Mouse (Mus musculus): ENCODE results near the gene 6820408C15Rik.

Gene 6820408C15Rik

DNA sequence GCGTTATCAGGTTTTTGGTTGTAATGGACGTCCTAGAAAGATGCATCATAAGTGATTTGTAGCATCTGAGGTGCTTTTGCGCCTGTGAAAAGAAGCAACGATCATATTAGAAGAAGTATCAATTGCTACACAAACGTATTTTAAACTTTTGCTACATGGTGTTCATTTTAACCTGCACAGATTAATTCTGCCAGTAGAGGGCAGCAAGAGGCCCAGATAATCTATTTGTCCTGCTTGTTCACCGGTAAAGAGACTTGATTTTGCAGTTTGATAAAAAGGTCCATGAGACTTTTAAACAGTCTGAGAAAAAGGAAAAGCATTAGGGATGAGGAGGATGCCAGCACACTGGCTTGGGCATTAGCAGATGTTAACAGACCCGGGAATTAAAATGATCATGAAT lies 55.6 kb downstream of the 6820408C15Rik start:
- 27% methylated on average over 7 of the region's 7 CpGs for WGBS

GRCm38 (mm10) chr2:152472434-152472833 lies 57.0 kb downstream of the 6820408C15Rik start:
- WGBS = 29% methylated on average over 3 of the region's 3 CpGs

DNA sequence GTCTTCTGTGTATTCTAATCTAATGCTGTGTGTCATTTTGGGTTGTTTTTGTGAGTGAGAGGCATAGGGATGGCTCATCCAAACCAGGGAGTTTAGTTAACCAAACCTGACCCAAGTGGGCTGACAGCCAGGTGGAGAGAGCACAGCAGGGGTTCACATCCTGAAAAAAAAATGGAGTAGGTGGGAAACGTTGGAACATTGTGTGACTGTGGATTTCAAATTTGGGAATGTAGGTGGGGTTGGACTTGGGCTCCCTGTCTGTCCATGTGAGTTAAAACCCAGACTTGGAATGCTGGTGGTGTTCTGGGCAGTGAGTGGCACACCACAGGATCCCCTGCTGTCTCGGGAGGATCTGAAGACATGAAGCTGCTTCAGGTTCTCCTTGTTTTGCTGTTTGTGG lies 61.4 kb downstream of the 6820408C15Rik start, which contains the start of gene Defb20:
Defb20 (plus strand) TSS at position 301 of the 400 bp plus-strand sequence.
- 48% methylated on average over 2 of the region's 2 CpGs for WGBS

DNA sequence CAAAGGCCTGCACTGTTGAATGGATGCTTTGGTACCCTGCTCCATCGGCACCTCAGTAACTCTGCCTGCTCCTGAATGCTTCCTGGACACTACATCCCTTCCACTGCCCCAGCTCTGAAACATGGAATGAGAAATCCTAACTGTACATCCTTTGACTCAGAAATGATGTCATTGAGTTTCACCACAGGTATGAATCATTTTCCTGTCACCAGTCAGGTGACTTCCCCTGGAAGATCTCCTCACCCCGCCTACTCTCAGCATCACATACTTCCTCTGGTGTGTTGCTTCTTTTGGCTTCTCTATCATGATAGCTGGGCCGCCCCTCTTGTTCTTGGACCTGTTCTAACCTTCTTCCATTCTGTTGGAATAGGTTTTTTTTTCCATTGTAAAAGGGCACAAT lies 65.5 kb downstream of the 6820408C15Rik start:
- WGBS = 82% methylated on average over 3 of the region's 3 CpGs

GRCm38 (mm10) chr2:152481726-152482125 lies 66.3 kb downstream of the 6820408C15Rik start:
- WGBS = 94% methylated on average over 7 of the region's 7 CpGs

DNA sequence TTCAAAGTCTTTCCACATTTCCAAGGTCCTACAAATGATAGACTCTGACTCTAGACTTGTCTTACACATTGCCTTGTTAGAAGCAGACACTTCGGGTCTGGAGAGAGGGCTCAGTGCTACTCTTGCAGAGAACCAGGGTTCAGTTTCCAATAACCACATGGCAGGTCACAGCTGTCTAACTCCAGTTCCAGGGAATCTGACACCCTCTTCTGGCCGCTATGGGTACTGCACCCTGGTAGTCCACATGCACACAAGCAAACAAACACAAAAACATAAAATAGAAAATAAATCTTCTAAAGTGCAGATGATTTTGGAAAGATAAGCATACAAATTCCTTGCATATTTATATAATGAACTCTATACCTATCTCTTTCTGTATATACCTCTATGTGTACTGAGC lies 71.6 kb downstream of the 6820408C15Rik start:
- 75% methylated on average over 2 of the region's 2 CpGs for WGBS

DNA sequence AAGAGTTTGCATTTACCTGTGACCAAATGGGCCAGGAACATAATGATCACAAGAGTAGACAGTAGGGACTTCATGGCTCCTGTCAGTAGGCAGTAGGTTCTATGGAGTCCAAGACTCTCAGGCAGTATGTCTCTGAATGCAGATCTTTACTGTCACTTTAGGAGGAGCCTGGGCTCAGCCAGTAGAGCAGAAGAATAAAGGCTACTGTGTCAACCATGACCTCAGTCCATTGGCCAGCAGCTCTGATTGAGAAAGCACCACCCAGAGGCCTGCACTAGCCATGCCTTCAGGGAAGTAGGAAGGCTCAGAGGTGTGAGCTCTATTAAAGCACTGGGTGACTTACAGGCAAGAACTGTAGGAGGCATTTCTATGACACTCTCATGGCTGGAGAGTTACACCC lies 74.7 kb downstream of the 6820408C15Rik start, which contains the start of gene Defb22:
Defb22 (minus strand) TSS at position 101 of the 400 bp plus-strand sequence.

DNA sequence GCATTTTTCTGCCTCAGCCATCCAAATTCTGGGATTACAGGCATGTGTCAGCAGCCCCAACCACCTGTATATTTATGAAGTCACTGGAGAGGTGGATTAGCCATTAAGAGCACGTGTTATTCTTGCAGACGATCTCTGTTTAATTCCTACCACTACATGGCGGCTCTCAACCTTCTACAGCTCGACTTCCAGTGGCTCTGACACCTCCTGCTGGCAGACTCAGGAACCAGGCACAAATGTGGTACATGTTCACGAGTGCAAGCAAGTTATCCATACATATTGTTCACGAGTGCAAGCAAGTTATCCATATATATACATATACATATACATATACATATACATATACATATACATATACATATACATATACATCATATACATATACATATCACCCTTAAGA lies 77.8 kb downstream of the 6820408C15Rik start:
- WGBS = 82% methylated on average over 6 of the region's 6 CpGs
